Mouse (Mus musculus) adrenal gland, postnatal 14 days (tissue): ENCODE data around the gene Cyp2c37. TPM values are rescaled to one million over a fixed set of nuclear protein-coding genes. Genes with fewer than 3 reads are reported as not detected.
"Not testable (repeated sequence)": the region's sequence is repeated elsewhere in the genome, so short reads cannot be mapped to it uniquely, and the experiment has no call there.

Source experiments
- DNase-seq: peaks from one replicate; pipeline ENCODE4 v3.0.0; 2021; ENCODE audit warnings: mixed read lengths
- long read RNA-seq, 2 experiments: library from polyadenylated mRNA; stranded (forward); transcript quantifications; one replicate each; pipeline ENCODE4 v2.0.0; 2021
- total RNA-seq: library from RNA; stranded (reverse); gene quantifications from 2 replicates; pipeline ENCODE4 v1.2.3, GENCODE M21; 2021

The Cyp2c37 gene
- total RNA-seq: 1.5 and 25.5 TPM in 2 replicates
- long read RNA-seq, experiment 1: 0 reads
- long read RNA-seq, experiment 2, transcript Cyp2c37-201 (9 exons, 1,824 nt): major isoform, 28 of 30 reads
- long read RNA-seq, experiment 2, partial matches to known transcripts: 2 of 30 reads
- long read RNA-seq, experiment 2, other reads (novel, unspliced or antisense): 0 of 30 reads

- not testable (repeated sequence) for DNase-seq
These were observed at the start of gene Cyp2c37 for GRCm38 (mm10) chr19:39992140-39992539. TSS of gene Cyp2c37 (plus strand) at chr19:39992424.

GRCm38 (mm10) chr19:39960861-39961260 is 31.4 kb upstream of the Cyp2c37 start:
- DNase-seq: not testable (repeated sequence)

GRCm38 (mm10) chr19:39971096-39971495 is 21.1 kb upstream of the Cyp2c37 start:
- not testable (repeated sequence) for DNase-seq

GRCm38 (mm10) chr19:39989471-39989870 is 2.8 kb upstream of the Cyp2c37 start:
- DNase-seq: no peak

Other genes with a start within 250 kb of the Cyp2c37 start
- gene Cyp2c40, start 179.6 kb upstream of the Cyp2c37 start, total RNA-seq: 10.1 TPM in 1 of 2 replicates, not detected in the other
- 0.49 and 15.5 TPM in 2 replicates for gene Cyp2c69, start 105.6 kb upstream of the Cyp2c37 start, total RNA-seq
- gene Cyp2c54, start 81.4 kb downstream of the Cyp2c37 start, total RNA-seq: 0.85 TPM in 1 of 2 replicates, not detected in the other
- 0.45 and 10.0 TPM in 2 replicates for gene Cyp2c50, start 97.3 kb downstream of the Cyp2c37 start, total RNA-seq
- gene Cyp2c70, start 194.9 kb downstream of the Cyp2c37 start, total RNA-seq: 4.8 and 121 TPM in 2 replicates